Mouse (Mus musculus) myocyte (in vitro differentiated cells): ENCODE data around the gene Med7.

Experiments used
- CEBPB ChIP-seq: IDR thresholded peaks from 2 replicates; pipeline ENCODE4 v1.6.1; 2011; ENCODE audit warnings: mild to moderate bottlenecking, moderate library complexity; ENCODE audit not compliant: poor library complexity, insufficient read depth, severe bottlenecking
- E2F4 ChIP-seq: IDR thresholded peaks from one replicate; pipeline ENCODE4 v1.6.1; 2011; ENCODE audit warnings: mild to moderate bottlenecking, control low read depth, moderate library complexity; ENCODE audit not compliant: insufficient read depth
- MAX ChIP-seq: IDR thresholded peaks from one replicate; pipeline ENCODE4 v1.6.1; 2011; ENCODE audit warnings: low read depth, mild to moderate bottlenecking, control low read depth
- MYOD1 ChIP-seq, 3 experiments: IDR thresholded peaks; one replicate each; pipeline ENCODE4 v1.6.1; 2011; ENCODE audit warnings: control low read depth in 2 of 3, low read depth in 2 of 3, mild to moderate bottlenecking in 2 of 3, moderate library complexity in 1 of 3; ENCODE audit not compliant: insufficient read length in 2 of 3, control insufficient read depth in 1 of 3
- MYOG ChIP-seq, 3 experiments: IDR thresholded peaks; one replicate each; pipeline ENCODE4 v1.6.1; 2011; ENCODE audit warnings: control low read depth in 2 of 3, low read depth in 2 of 3, mild to moderate bottlenecking in 2 of 3; ENCODE audit not compliant: insufficient read length in 2 of 3, control insufficient read depth in 1 of 3, insufficient read depth in 1 of 3
- POLR2A ChIP-seq: IDR thresholded peaks from one replicate; pipeline ENCODE4 v1.6.1; 2011; ENCODE audit warnings: low read depth, mild to moderate bottlenecking, control low read depth, moderate library complexity; ENCODE audit not compliant: insufficient read length
- POLR2AphosphoS2 ChIP-seq: IDR thresholded peaks from one replicate; pipeline ENCODE4 v1.6.1; 2011; ENCODE audit warnings: low read depth, control low read depth; ENCODE audit not compliant: insufficient read length
- SRF ChIP-seq: IDR thresholded peaks from one replicate; pipeline ENCODE4 v1.6.1; 2011; ENCODE audit warnings: low read depth; ENCODE audit not compliant: control insufficient read depth, insufficient read length
- TCF12 ChIP-seq: IDR thresholded peaks from one replicate; pipeline ENCODE4 v1.6.1; 2011; ENCODE audit warnings: mild to moderate bottlenecking, control low read depth; ENCODE audit not compliant: poor library complexity, insufficient read depth, severe bottlenecking
- TCF3 ChIP-seq: IDR thresholded peaks from one replicate; pipeline ENCODE4 v1.6.1; 2011; ENCODE audit warnings: low read depth, control low read depth; ENCODE audit not compliant: insufficient read length
- USF1 ChIP-seq: IDR thresholded peaks from one replicate; pipeline ENCODE4 v1.6.1; 2011; ENCODE audit warnings: low read depth, mild to moderate bottlenecking, control low read depth, moderate library complexity

- TF ChIP-seq POLR2A (no peak), E2F4 (no peak), CEBPB (0 out of 2 replicates have a peak, but pooled peaks have one; percentile 17), MAX (no peak), TCF12 (peak; percentile 53), POLR2AphosphoS2 (no peak), MYOD1 (IDR thresholded peaks at IDR 0.05; ENCODE audit: control insufficient read depth in 1 of 3, insufficient read length in 2 of 3, low read depth in 2 of 3) (peak; percentile 62 to 99 (median 96)), USF1 (no peak), MYOG (IDR thresholded peaks at IDR 0.05; ENCODE audit: control insufficient read depth in 1 of 3, insufficient read depth in 1 of 3, insufficient read length in 2 of 3, low read depth in 2 of 3) (peak in 1 of 3 experiments; percentile 44), SRF (no peak), TCF3 (peak; percentile 47)
These were observed 43.8 kb upstream of the Med7 start for GRCm38 (mm10) chr11:46392890-46393289.
